Mouse (Mus musculus) Patski (cell line): ENCODE measurements around the gene Rtp4. TPM values are rescaled to one million over a fixed set of nuclear protein-coding genes. Genes with fewer than 3 reads are reported as not detected.

Experiments
- ATAC-seq: fragments of 100-300 bp; one replicate; pipeline ENCODE4 v1.8.0; 2021
- CTCF ChIA-PET: fragments of 350-600 bp; sonication (Branson Sonifier 250); formaldehyde crosslinking; loops from one replicate; lab custom pipeline; 2022; ENCODE audit warnings: inconsistent platforms; lab: Charles Lee
- POLR2A ChIA-PET: fragments of 350-600 bp; sonication (Branson Sonifier 250); formaldehyde crosslinking; loops from one replicate; lab custom pipeline; 2022; ENCODE audit warnings: antibody characterized with exemption, inconsistent platforms; lab: Charles Lee
- DNase-seq: peaks from one replicate; pipeline ENCODE4 v3.0.0-alpha.2; 2011; ENCODE audit warnings: low read depth, low spot score
- H3K27me3 ChIP-seq: fragments of 371-371 bp; one replicate; pipeline ENCODE4 v1.5.1; 2021
- CTCF ChIP-seq: fragments of 100-300 bp; IDR thresholded peaks from one replicate; pipeline ENCODE4 v1.5.1; 2021
- in situ Hi-C: fragments of 300-500 bp; cut with MboI; formaldehyde crosslinking; loops from 3 replicates; pipeline ENCODE4 v1.11.1; 2018; ENCODE audit warnings: low pct_unique_long_range_greater_than_20kb, mixed read lengths
- polyA plus RNA-seq: library from polyadenylated mRNA; unstranded; gene quantifications from one replicate; pipeline ENCODE4 v1.2.3, GENCODE M21; 2021

Rtp4 gene
- polyA plus RNA-seq, 1 experiment from 2014 or later = 5.0 TPM

DNA sequence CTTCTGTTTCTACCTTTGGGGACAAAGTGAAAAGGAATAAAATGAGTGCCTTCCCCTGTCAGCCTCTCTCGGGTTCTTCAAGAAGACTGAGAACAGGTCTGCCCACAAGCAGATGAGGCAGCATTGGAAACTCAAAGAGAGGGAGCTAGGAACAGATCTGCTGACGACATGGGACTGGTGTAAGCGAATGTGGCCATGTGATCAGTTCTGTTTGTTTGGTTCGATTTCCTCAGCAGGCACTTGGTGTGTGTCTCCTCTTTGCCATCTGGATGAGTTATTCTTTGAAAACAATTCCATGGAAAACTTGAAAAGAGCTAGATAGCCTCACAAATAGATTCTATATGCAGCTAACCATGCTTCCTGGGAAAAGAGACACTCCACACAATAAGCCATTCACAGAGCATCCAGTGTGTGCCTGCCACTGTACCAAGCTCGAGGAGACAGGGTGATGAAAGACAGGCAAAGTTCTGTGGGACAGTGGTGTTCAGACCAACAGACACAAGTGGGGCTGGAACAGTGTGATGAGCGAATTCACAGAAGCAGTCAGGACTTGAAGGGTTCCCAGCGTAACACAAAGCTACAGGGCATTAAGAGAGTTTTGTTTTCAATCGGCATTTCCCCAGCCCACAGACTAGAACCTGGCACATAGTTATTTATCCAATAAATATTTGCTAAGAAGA lies 23.7 kb upstream of the Rtp4 start:
- POLR2A ChIA-PET = interaction anchor here (1.4 to 1.6 kb wide), 4 partner anchors 22 to 40 kb away, joined by 3 to 5 read pairs (median 4); partner anchors contain the start of gene Rtp4
- CTCF ChIA-PET = interaction anchor here (1.0 to 6.2 kb wide), 3 partner anchors 17 to 44 kb away, joined by 3 to 34 read pairs (median 4); no protein-coding TSS in a partner anchor
- in situ Hi-C loops = no loop called here

DNA sequence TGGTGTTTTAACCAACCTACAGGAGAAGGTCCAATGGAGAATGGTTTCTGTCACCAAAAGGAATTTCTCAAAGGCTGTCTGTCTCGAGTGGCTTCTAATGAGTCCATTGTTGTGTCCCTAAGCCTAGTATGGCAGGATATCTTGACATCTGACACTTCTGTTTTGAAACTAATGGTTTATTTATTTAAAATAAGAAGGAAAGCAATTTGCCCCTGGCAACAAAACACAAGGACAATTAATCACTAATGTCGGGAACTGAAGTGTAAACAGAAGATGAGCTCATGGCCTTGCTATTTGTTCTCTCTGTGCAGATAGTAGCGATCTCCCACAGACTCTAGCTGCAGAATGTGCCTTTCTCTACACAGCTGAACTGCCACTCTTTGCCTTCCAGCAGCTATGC lies 22.7 kb upstream of the Rtp4 start:
- ChIA-PET CTCF (interaction anchor here (1.0 to 6.2 kb wide), 5 partner anchors 16 to 41 kb away, joined by 3 to 34 read pairs (median 3); partner anchors contain the start of gene Rtp4), POLR2A (interaction anchor here (1.4 to 1.6 kb wide), 4 partner anchors 21 to 41 kb away, joined by 3 to 5 read pairs (median 4); partner anchors contain the start of gene Rtp4)
- no peak for TF ChIP-seq CTCF
- in situ Hi-C loops = no loop called here
- ATAC-seq (peak; percentile 95), DNase-seq (peak; percentile 83)
- H3K27me3 ChIP-seq = no peaks in the 10 kb centered on the region

More for the DNA sequence above, 23.7 kb upstream of the Rtp4 start:
- TF ChIP-seq CTCF = no peak
- DNase-seq = no peak
- no peak for ATAC-seq
- no peaks in the 10 kb centered on the region for H3K27me3 ChIP-seq

DNA sequence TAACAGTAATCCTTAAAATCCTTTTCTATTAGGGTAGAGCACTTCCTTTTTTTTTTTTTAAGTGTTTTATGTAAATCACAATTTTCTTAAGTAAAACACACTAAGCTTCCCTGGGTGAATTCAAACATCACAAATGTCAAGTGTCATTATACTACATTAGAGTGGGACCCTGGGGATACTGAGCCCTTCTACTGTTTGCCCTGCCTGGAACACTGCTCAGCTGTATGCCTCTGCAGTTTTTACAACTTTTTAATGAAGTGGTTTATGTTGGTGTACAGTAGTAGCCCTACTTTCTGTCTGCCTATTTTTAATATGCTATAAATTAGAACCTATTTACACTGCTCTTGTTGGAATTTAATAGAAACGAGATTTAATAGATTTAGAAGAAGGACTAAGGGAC lies 22.2 kb upstream of the Rtp4 start:
- ChIA-PET CTCF (interaction anchor here (1.0 to 6.2 kb wide), 4 partner anchors 16 to 42 kb away, joined by 3 to 34 read pairs (median 4); partner anchors contain the start of gene Rtp4), POLR2A (interaction anchor here (1.4 to 1.6 kb wide), 4 partner anchors 21 to 41 kb away, joined by 3 to 5 read pairs (median 4); partner anchors contain the start of gene Rtp4)
- ATAC-seq (peak; percentile 11), DNase-seq (no peak)
- H3K27me3 ChIP-seq = no peaks in the 10 kb centered on the region
- no peak for TF ChIP-seq CTCF
- in situ Hi-C loops = no loop called here

DNA sequence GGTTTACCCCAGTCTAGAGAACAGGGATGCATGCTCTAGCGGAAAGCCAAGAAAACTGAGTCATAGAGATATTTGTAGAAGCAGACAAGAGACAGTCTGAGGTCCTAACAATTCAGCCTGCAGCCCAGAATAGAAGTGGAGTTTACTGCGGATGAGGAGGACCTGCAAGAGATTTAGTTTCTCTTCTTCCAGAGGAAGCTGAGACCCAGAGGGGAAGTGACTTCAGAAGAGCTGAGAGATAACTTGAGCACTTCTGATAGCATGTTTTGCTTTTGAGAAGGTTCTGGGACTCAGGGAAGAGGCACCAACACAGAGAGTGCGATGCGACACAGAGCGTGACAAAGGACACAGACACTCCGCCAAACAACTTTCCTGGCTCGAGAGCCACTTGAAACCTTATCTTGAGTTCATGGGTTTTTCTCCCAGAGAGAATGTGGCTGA lies 21.4 kb upstream of the Rtp4 start:
- no peak for DNase-seq
- no peak for ATAC-seq

DNA sequence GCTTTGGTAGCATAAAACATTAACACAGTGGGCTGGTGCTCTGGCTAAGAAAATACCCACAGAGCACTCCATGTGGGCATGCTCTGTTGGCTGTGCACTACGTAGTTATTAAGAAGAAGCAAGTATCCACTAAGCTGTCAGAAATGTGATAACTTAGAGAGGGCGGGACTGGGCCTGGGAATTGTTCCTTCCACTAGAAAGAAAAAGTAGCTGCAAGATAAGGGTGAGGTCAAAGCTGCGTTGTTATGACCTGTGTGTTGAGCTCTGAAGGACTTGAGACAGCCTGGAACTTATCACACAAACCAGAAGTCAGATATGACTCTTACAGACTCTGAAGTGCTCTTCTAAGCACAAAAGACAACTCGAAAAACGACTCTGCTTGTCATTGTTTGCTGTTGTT lies 19.5 kb upstream of the Rtp4 start:
- TF ChIP-seq CTCF = no peak
- CTCF ChIA-PET = interaction anchor here (0.7 to 6.2 kb wide), 4 partner anchors 9 to 44 kb away, joined by 3 to 34 read pairs (median 6); no protein-coding TSS in a partner anchor
- in situ Hi-C loops = no loop called here
- no peaks in the 10 kb centered on the region for H3K27me3 ChIP-seq
- POLR2A ChIA-PET = interaction anchor here (1.9 kb wide), 1 partner anchor 18 kb away, joined by 5 read pairs; no protein-coding TSS in a partner anchor
- ATAC-seq (no peak), DNase-seq (no peak)

More for the DNA sequence above, 21.4 kb upstream of the Rtp4 start:
- CTCF ChIA-PET = interaction anchor here (1.6 to 6.2 kb wide), 2 partner anchors 15 to 20 kb away, joined by 3 to 34 read pairs; no protein-coding TSS in a partner anchor
- TF ChIP-seq CTCF = no peak
- in situ Hi-C loops = no loop called here
- H3K27me3 ChIP-seq = no peaks in the 10 kb centered on the region
- POLR2A ChIA-PET = no interaction called here

DNA sequence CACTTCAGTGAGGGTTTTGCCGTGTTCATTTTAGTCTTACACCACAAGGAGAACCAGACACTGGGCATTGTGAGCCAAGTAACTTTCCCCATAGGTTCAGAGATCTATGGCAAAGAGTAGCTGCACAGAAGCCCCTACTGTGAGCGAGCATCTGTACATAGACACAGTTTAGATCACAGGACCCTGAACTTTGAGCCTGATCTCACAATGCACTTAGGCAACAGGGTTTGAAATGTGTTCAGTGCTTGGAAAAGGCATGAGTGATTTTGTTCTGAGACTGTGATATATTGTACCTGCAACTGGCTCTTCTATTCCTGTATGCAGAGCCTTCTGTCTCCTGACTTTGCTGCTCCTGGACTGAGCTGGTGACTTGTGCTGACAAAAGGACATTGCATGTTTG lies 18.8 kb upstream of the Rtp4 start:
- in situ Hi-C loops = no loop called here
- ChIA-PET POLR2A (interaction anchor here (1.9 kb wide), 1 partner anchor 17 kb away, joined by 5 read pairs; no protein-coding TSS in a partner anchor), CTCF (interaction anchor here (0.9 to 6.2 kb wide), 4 partner anchors 8 to 31 kb away, joined by 3 to 34 read pairs (median 6); no protein-coding TSS in a partner anchor)
- no peaks in the 10 kb centered on the region for H3K27me3 ChIP-seq
- TF ChIP-seq CTCF = no peak
- ATAC-seq (no peak), DNase-seq (no peak)

DNA sequence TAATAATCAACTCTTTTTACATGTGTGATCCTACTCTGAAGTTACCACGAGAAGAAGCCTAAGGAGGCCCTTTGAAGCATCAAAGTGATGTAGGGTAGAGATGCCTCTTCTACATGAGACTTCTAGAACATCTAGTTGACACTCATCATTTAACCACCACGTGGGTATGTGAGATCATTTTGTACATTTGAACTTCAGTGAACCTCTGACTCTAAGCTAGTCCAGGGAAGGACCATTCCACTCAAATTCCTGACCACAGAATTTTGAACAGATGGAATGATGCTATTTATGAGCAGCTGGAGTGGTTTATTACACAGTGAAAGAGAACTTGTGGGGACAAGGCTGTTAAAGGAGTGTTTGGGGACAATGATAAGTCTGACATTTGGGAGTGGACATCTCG lies 17.6 kb upstream of the Rtp4 start:
- POLR2A ChIA-PET = no interaction called here
- DNase-seq (no peak), ATAC-seq (no peak)
- no peak for TF ChIP-seq CTCF
- in situ Hi-C loops = no loop called here
- CTCF ChIA-PET = interaction anchor here (1.3 to 6.2 kb wide), 3 partner anchors 11 to 18 kb away, joined by 4 to 34 read pairs (median 4); partner anchors contain the start of genes Masp1 and Rtp4
- no peaks in the 10 kb centered on the region for H3K27me3 ChIP-seq

DNA sequence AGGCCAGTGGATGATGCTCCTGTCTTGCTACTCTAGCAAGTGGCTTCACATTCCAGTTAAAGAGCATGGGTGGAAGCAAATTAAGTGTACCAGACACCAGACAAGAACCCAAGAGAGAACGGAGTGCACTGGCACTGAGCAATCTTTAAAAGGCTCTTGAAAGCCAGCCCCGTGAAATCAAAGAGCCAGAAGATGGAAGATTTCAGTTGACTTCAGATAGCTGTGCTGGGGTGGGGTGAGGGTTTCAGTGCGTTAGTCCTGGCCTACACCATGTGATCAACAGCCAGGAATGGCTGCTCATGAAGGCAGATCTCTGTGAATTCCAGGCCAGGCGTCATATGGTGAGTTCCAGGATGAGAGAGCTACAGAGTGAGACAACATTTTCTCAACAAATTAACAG lies 16.7 kb upstream of the Rtp4 start:
- in situ Hi-C loops = no loop called here
- ChIA-PET CTCF (interaction anchor here (1.3 to 1.4 kb wide), 3 partner anchors 10 to 17 kb away, joined by 4 to 5 read pairs (median 4); partner anchors contain the start of genes Masp1 and Rtp4), POLR2A (no interaction called here)
- DNase-seq = no peak
- no peak for TF ChIP-seq CTCF
- no peaks in the 10 kb centered on the region for H3K27me3 ChIP-seq
- no peak for ATAC-seq

DNA sequence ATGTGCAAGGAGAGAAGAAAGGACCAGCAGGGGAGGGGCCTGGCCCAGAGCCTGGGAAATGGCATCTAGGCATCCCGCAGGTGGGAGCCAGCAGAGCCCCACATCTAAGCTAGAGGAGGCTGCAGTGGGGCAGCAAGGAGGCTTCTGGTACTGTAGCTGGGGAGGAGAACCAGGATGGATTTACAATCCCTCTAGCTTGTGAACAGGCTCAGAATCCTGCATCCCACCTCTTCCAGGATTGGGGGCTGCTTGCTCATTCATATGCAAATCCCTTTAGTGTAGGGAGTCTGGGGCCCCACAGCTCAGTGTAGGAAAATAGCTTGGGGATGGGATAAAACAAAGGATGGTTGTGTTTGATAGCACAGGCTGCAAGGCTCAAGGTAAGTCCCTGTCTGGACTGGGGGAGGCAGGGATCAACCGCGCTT lies 15.8 kb upstream of the Rtp4 start:
- ChIA-PET POLR2A (interaction anchor here (0.8 kb wide), 1 partner anchor 13 kb away, joined by 3 read pairs; no protein-coding TSS in a partner anchor), CTCF (interaction anchor here (1.4 to 1.7 kb wide), 2 partner anchors 9 to 14 kb away, joined by 4 to 5 read pairs; no protein-coding TSS in a partner anchor)
- no peaks in the 10 kb centered on the region for H3K27me3 ChIP-seq
- in situ Hi-C loops = no loop called here
- DNase-seq (no peak), ATAC-seq (no peak)
- TF ChIP-seq CTCF = no peak

DNA sequence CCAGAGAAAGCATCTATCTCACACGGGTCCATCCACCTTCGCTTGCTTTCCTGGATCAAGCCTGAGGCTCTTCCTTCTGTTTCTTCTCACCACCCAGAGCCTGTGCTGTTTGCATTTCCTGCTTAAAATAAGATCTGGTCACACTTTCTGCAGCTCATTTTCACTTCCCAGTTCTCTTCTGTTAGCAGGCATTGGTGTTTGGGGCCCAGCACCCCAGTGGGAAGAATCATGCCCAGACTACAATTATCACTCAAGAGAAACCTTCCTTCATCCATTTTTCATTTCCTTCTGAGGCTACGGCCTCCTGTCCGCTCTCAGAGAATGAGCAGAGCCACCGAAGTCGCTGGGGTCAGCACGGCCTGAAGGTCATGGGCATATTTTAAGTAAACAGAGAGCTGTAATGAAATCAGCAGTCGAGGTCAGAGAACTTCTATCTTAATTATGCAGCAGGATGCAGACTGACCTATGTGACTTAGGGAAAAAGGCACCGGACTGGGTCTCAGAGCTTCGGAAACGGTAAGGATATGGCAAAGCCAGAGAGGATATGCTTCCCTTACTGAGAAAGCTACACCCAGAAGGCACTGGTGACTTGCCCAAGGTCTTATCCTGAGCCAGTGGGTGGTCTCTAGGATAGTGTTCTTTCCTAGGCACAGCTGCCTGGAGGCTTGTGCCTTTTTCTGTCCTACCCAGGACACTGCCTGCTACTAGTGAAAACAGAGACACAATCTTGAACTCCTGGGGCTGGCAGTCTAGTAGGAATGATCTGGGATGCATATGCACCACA lies 14.0 kb upstream of the Rtp4 start:
- in situ Hi-C loops = no loop called here

More for the DNA sequence above, 14.0 kb upstream of the Rtp4 start:
- H3K27me3 ChIP-seq = no peaks in the 10 kb centered on the region
- POLR2A ChIA-PET = no interaction called here
- CTCF ChIA-PET = no interaction called here
- ATAC-seq = no peak
- no peak for TF ChIP-seq CTCF
- no peak for DNase-seq
